Mouse (Mus musculus): ENCODE measurements around the gene Arhgdig. TPM values are rescaled to one million over a fixed set of nuclear protein-coding genes. Genes with fewer than 3 reads are reported as not detected.

Arhgdig gene
- total and polyA plus RNA-seq, 3 experiments, result 76.3 to 97.0 TPM; not detected in 1

DNA sequence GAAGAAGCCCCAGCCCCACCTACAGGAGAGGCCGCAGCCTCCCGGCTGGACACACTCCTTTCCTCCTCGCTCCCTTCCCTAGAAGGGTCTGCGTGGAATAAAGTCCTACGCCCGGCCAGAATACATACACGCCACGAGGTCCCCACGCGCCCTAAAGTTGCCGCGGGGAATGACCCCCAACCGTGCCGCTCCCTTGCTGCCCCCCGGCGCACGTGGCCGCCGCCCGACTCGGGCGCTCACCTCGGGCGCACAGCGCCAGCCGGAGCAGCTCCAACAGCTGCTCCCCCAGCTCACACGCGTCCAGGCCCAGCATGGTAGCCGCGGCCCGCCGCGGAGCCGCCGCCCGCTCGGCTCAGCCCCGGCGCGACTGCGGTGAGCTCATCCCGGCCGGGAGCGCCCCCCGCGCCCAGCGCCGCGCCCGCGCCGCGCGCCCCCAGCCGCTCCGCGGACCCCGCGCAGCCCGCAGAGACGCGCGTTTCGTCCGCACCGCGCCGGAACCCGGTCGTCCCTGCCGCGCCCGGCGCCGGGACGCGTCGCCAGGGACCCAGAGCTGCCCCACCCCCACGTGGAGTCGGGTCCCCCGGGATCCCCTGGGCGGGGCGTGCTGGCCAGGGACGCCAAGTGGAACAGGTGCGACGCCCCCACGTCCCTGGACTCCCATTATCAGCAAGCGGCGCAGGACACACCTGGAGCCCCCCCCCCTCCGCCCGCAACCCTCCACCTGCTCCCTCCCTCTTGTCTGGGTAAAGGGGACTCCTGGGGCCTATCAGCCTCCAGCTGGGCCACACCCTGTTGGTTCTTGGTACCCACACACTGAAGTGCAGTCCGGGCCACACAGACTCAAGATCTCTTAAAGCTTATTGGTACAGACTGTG lies 6.5 kb downstream of the Arhgdig start (continued):
- no peak for TF ChIP-seq ZC3H11A (IDR thresholded peaks at IDR 0.05; ENCODE audit: low read depth, low read length)
- TF ChIP-seq MAZ (IDR thresholded peaks at IDR 0.05; ENCODE audit: low read depth, low read length), result peak; percentile 31; the same call in 1 of the 2 replicates
- TF ChIP-seq MAX (IDR thresholded peaks at IDR 0.05; ENCODE audit: low read length), result peak; percentile 85
- TF ChIP-seq POLR2AphosphoS2 (IDR thresholded peaks at IDR 0.05; ENCODE audit: low read length), result no peak

DNA sequence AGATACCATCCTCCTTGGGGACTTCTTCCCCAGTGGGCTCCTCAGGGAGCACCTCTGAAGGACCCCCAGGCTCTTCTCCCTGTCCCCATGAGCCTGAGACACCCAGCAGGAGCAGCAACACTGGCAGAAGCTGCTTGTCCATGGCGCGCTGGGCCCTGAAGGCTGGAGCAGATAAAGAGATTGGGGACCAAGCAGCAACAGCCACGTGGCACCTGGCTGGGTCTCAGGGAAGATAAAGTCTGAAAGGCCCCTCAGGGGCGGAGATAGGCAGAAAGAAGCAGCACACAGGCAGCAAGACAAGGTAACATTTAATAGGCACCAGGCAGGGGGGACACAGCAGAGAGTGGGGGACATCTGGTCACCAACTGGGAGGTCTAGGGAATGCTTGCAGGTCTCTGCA lies 8.7 kb downstream of the Arhgdig start, which contains the start of gene Pdia2:
Pdia2 (minus strand) TSS at position 196 of the 400 bp plus-strand sequence.
- H3K9me3 ChIP-seq (replicated peaks; ENCODE audit: insufficient read depth, low read length), result no peaks in the 10 kb centered on the region
- H3K27ac ChIP-seq (ENCODE audit: control insufficient read depth, low read depth, low read length), result peak within 1 kb of the TSS; percentile 67
- TF ChIP-seq POLR2AphosphoS2 (IDR thresholded peaks at IDR 0.05; ENCODE audit: low read length), result peak; percentile 82
- peak; percentile 89 for TF ChIP-seq GATA1 (IDR thresholded peaks at IDR 0.05; ENCODE audit: low read depth, low read length)
- peak in 1 of 2 experiments; percentile 77; a peak in 3 of 4 replicates for TF ChIP-seq EP300 (IDR thresholded peaks at IDR 0.05; ENCODE audit: low read depth in 1 of 2, low read length in 2 of 2)
- TF ChIP-seq MXI1 (IDR thresholded peaks at IDR 0.05; ENCODE audit: low read depth, low read length), result peak; percentile 94
- TF ChIP-seq BHLHE40 (IDR thresholded peaks at IDR 0.05; ENCODE audit: borderline replicate concordance, low read depth, low read length), result peak; percentile 29; the same call in 1 of the 2 replicates
- TF ChIP-seq POLR2A (IDR thresholded peaks at IDR 0.05; ENCODE audit: control insufficient read depth in 1 of 2, insufficient read depth in 1 of 2, low read depth in 1 of 2, low read length in 2 of 2, poor library complexity in 1 of 2), result peak in 1 of 2 experiments; percentile 72; a peak in 2 of 4 replicates
- TF ChIP-seq TBP (IDR thresholded peaks at IDR 0.05; ENCODE audit: low read depth, low read length), result peak; percentile 89
- TF ChIP-seq RCOR1 (IDR thresholded peaks at IDR 0.05; ENCODE audit: low read depth, low read length), result no peak
- no peak for TF ChIP-seq ZKSCAN1 (IDR thresholded peaks at IDR 0.05; ENCODE audit: low read depth, low read length)
- peak; percentile 59; the same call in 1 of the 2 replicates for TF ChIP-seq ETS1 (IDR thresholded peaks at IDR 0.05; ENCODE audit: low read depth, low read length)
- TF ChIP-seq SIN3A (IDR thresholded peaks at IDR 0.05; ENCODE audit: low read length), result peak; percentile 82
- TF ChIP-seq MAX (IDR thresholded peaks at IDR 0.05; ENCODE audit: low read length), result peak; percentile 89
- 0 out of 2 replicates have a peak, but pooled peaks have one; percentile 74 for TF ChIP-seq ZMIZ1 (IDR thresholded peaks at IDR 0.05; ENCODE audit: low read depth, low read length)
- 0 out of 2 replicates have a peak, but pooled peaks have one; percentile 42 for TF ChIP-seq NELFE (IDR thresholded peaks at IDR 0.05; ENCODE audit: low read depth, low read length)
- no peak for TF ChIP-seq GABPA (IDR thresholded peaks at IDR 0.05; ENCODE audit: low read depth, low read length)
- TF ChIP-seq CHD2 (IDR thresholded peaks at IDR 0.05; ENCODE audit: low read length), result no peak
- no peak for TF ChIP-seq ELF1 (IDR thresholded peaks at IDR 0.05; ENCODE audit: low read depth, low read length)
- no peak for TF ChIP-seq MYB (IDR thresholded peaks at IDR 0.05; ENCODE audit: low read depth, low read length)
- TF ChIP-seq RAD21 (IDR thresholded peaks at IDR 0.05; ENCODE audit: low read depth, low read length), result no peak
- no peak for TF ChIP-seq USF2 (IDR thresholded peaks at IDR 0.05; ENCODE audit: borderline replicate concordance in 1 of 2, insufficient read depth in 1 of 2, low read depth in 1 of 2, low read length in 2 of 2)
- TF ChIP-seq SMC3 (IDR thresholded peaks at IDR 0.05; ENCODE audit: low read depth, low read length), result no peak
- TF ChIP-seq MAFK (IDR thresholded peaks at IDR 0.05; ENCODE audit: borderline replicate concordance, low read depth, low read length), result no peak
- peak; percentile 79; the same call in 1 of the 2 replicates for TF ChIP-seq MYC (IDR thresholded peaks at IDR 0.05; ENCODE audit: low read depth, low read length)
- TF ChIP-seq HCFC1 (IDR thresholded peaks at IDR 0.05; ENCODE audit: low read depth, low read length), result no peak
- TF ChIP-seq TAL1 (IDR thresholded peaks at IDR 0.05; ENCODE audit: low read length), result peak; percentile 55
- peak; percentile 82 for TF ChIP-seq TCF12 (IDR thresholded peaks at IDR 0.05; ENCODE audit: low read depth, low read length)
- peak; percentile 82 for TF ChIP-seq USF1 (IDR thresholded peaks at IDR 0.05; ENCODE audit: low read depth, low read length)
- H3K4me1 ChIP-seq (ENCODE audit: control insufficient read depth in 1 of 2, insufficient read depth in 2 of 2, low read length in 2 of 2), result peaks cover 12 to 38% of the 10 kb centered on the region in 2 experiments
- H3K79me2 ChIP-seq (ENCODE audit: control insufficient read depth, insufficient read depth, low read length, poor library complexity), result peaks cover 7% of the 10 kb centered on the region; the same call in 1 of the 2 replicates
- DNase-seq (ENCODE audit: low read depth, low spot score), result peak; percentile 85
- no peaks in the 10 kb centered on the region for H3K27me3 ChIP-seq (ENCODE audit: control insufficient read depth in 1 of 2, insufficient read depth in 2 of 2, low read length in 2 of 2)
- peak within 1 kb of the TSS in 1 of 2 experiments; percentile 12; a peak in 3 of 4 replicates for H3K4me3 ChIP-seq (ENCODE audit: control insufficient read depth in 1 of 2, insufficient read depth in 1 of 2, low read depth in 2 of 2, low read length in 2 of 2)
- peak within 1 kb of the TSS; percentile 52 for H3K9ac ChIP-seq (ENCODE audit: control insufficient read depth, low read depth, low read length, poor library complexity, severe bottlenecking)
- peaks cover 5 to 17% of the 10 kb centered on the region in 2 experiments; a peak in 3 of 4 replicates for H3K36me3 ChIP-seq (ENCODE audit: control insufficient read depth in 1 of 2, insufficient read depth in 2 of 2, low read length in 2 of 2)
